Mouse (Mus musculus) liver, embryonic 12.5 days (tissue): ENCODE measurements around the gene Tctex1d4. TPM values are rescaled to one million over a fixed set of nuclear protein-coding genes. Genes with fewer than 3 reads are reported as not detected.

Experiments used
- ATAC-seq: fragments of 200-750 bp; cut with Nextera tagmentation; 2 replicates; pipeline ENCODE4 v1.8.0; 2017; ENCODE audit warnings: moderate number of reproducible peaks, mild to moderate bottlenecking, moderate library complexity
- H3K27ac ChIP-seq: fragments of 300-500 bp; sonication (generic); 2 replicates; pipeline ENCODE4 v1.5.1; 2016; ENCODE audit warnings: mild to moderate bottlenecking
- H3K27me3 ChIP-seq: fragments of 300-500 bp; sonication (generic); replicated peaks from 2 replicates; pipeline ENCODE4 v1.6.1; 2016; ENCODE audit warnings: mild to moderate bottlenecking, moderate library complexity
- H3K36me3 ChIP-seq: fragments of 300-500 bp; sonication (generic); 2 replicates; pipeline ENCODE4 v1.6.1; 2016; ENCODE audit warnings: mild to moderate bottlenecking, moderate library complexity
- H3K4me1 ChIP-seq: fragments of 300-500 bp; sonication (generic); 2 replicates; pipeline ENCODE4 v1.6.1; 2016
- H3K4me2 ChIP-seq: fragments of 300-500 bp; sonication (generic); 2 replicates; pipeline ENCODE4 v1.6.1; 2016; ENCODE audit warnings: mild to moderate bottlenecking, moderate library complexity
- H3K4me3 ChIP-seq: fragments of 300-500 bp; sonication (generic); 2 replicates; pipeline ENCODE4 v1.5.1; 2016; ENCODE audit warnings: mild to moderate bottlenecking, moderate library complexity
- H3K9ac ChIP-seq: fragments of 300-500 bp; sonication (generic); 2 replicates; pipeline ENCODE4 v1.6.1; 2016; ENCODE audit warnings: mild to moderate bottlenecking, moderate library complexity
- H3K9me3 ChIP-seq: fragments of 300-500 bp; sonication (generic); replicated peaks from 2 replicates; pipeline ENCODE4 v1.6.1; 2016; ENCODE audit warnings: mild to moderate bottlenecking, moderate library complexity
- WGBS: fragments of 180-500 bp; shearing (Covaris S2); methylation state at CpG from one replicate; pipeline ENCODE4 v1.1.7; 2016; ENCODE audit not compliant: insufficient replicate concordance; 5-methylcytosine and 5-hydroxymethylcytosine counted together
- polyA plus RNA-seq: library from polyadenylated mRNA; unstranded; fragments of >200 nt; fragmentation: Nextera tagmentation; extraction: Ambion mirVana; gene quantifications from 2 replicates; pipeline ENCODE4 v1.2.1, GENCODE M21; 2016

The Tctex1d4 gene
- polyA plus RNA-seq, 1 experiment from 2014 or later, result not detected

GRCm38 (mm10) chr4:117146176-117146575 is 19.6 kb downstream of the Tctex1d4 start:
- Histone ChIP-seq H3K4me1 (peaks cover 4% of the 10 kb centered on the region), H3K9me3 (no peaks in the 10 kb centered on the region), H3K9ac (no peak overlapping the region), H3K27ac (no peak overlapping the region), H3K36me3 (peaks cover 31% of the 10 kb centered on the region), H3K4me3 (no peak overlapping the region), H3K4me2 (no peak overlapping the region), H3K27me3 (peaks cover 29% of the 10 kb centered on the region; the same call in 1 of the 2 replicates)
- 36% methylated on average over 15 of the region's 15 CpGs for WGBS
- peak; percentile 29; the same call in 1 of the 2 replicates for ATAC-seq

DNA sequence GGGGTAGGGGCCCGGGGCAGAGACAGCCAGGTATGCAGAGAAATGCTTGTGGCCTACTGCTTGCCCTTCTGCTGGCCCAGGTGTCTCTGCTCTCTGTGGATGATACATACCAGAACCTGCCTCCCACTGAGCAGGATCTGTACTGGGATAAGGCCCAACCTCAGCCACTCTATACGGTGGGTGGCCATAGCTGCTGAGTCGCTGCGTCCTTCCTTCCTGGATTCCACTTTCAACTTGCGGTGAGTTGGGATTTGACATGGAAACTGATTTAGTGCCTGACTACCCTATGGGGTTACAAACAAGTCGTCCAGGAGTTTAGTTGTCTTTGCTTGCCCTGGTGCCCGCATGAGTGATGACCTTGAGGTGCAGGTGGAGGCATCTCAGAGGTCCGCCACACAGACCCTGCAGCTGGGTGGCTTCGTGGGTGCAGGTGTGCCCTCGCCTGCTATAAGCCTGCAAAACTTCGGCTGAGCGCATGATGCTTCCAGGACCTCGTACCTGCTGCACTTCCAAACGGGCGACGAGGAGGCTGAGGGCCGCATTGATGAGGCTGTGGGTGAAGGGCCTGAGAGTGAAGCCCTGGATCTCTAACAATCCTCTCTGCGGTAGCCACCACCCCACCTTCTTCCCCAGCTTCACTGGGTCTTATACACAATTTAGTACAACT is 21.6 kb downstream of the Tctex1d4 start:
- no peak for ATAC-seq
- peaks cover 19% of the 10 kb centered on the region for H3K4me1 ChIP-seq
- 0 out of 2 replicates have a peak, but pooled peaks cover 9% of the 10 kb centered on the region for H3K27me3 ChIP-seq
- no peak overlapping the region for H3K9ac ChIP-seq
- H3K27ac ChIP-seq, result no peak overlapping the region
- H3K4me2 ChIP-seq, result no peak overlapping the region
- WGBS, result 77% methylated on average over 18 of the region's 18 CpGs
- H3K9me3 ChIP-seq, result no peaks in the 10 kb centered on the region
- H3K4me3 ChIP-seq, result no peak overlapping the region
- peaks cover 50% of the 10 kb centered on the region for H3K36me3 ChIP-seq

DNA sequence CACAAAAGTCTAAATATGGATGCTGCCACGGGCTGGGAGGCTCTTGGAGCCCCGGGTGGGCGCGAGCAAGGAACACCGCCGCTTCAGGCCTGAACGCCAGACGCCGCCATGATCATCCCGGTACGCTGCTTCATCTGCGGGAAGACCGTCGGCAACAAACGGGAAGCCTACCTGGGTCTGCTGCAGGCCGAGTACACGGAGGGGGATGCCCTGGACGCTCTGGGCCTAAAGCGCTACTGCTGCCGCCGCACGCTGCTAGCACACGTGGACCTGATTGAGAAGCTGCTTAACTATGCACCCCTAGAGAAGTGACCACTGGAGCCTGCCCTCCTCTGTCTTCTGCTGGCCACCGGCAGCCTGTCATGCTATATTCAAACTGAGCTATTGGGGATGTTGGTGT is 22.2 kb downstream of the Tctex1d4 start:
- Histone ChIP-seq H3K9ac (no peak overlapping the region), H3K4me3 (no peak overlapping the region), H3K27me3 (0 out of 2 replicates have a peak, but pooled peaks cover 5% of the 10 kb centered on the region), H3K27ac (no peak overlapping the region), H3K36me3 (peaks cover 56% of the 10 kb centered on the region), H3K4me1 (peaks cover 26% of the 10 kb centered on the region), H3K4me2 (no peak overlapping the region), H3K9me3 (no peaks in the 10 kb centered on the region)
- 66% methylated on average over 24 of the region's 24 CpGs for WGBS
- 0 out of 2 replicates have a peak, but pooled peaks have one; percentile 6 for ATAC-seq

DNA sequence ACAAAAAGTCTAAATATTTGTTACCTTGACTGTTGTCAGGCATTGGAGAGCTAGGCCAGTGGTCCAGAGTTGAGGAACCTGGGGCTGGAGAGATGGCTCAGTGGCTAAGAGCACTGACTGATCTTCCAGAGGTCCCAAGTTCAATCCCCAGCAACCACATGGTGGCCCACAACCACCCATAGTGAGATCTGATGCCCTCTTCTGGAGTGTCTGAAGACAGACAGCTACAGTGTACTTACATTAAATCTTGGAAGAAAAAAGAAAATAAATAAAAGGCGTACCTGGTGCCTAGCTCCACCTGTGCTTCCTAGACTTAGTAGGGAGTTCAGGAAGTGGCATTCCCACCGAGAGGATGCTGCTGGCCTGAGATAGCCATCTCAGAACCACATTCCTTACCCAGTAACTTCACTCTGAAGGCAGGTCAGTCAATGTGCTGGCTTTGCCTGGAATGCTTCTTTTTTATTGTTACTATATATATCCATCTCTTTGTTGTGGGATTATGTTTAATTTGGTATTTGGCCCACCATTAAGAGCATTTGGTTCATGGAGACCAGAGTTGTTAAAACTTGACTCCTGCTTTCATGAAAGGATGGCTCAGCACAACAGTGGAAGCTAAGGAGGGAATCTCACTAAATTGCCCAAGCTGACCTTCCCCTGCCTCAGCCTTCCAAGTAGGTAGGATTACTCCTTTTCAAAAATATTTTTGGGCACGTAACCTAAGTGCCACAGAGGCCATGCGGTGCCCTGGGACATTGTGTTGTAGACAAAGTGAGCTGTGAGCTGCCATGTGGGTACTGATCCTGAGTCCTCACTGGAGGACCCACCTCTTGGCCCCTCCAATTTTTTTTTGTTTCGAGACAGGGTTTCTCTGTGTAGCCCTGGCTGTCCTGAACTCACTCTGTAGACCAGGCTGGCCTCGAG is 23.0 kb downstream of the Tctex1d4 start:
- peaks cover 64% of the 10 kb centered on the region for H3K36me3 ChIP-seq
- WGBS, result 54% methylated on average over 6 of the region's 6 CpGs
- peak overlapping the region; percentile 33 for H3K27ac ChIP-seq

GRCm38 (mm10) chr4:117150212-117150733 is 23.7 kb downstream of the Tctex1d4 start:
- Histone ChIP-seq H3K4me2 (no peak overlapping the region), H3K4me1 (peaks cover 40% of the 10 kb centered on the region), H3K9ac (no peak overlapping the region), H3K36me3 (peaks cover 71% of the 10 kb centered on the region), H3K27ac (peak overlapping the region; percentile 33), H3K9me3 (no peaks in the 10 kb centered on the region), H3K4me3 (no peak overlapping the region), H3K27me3 (0 out of 2 replicates have a peak, but pooled peaks cover 2% of the 10 kb centered on the region)
- 75% methylated on average over 6 of the region's 6 CpGs for WGBS
- 0 out of 2 replicates have a peak, but pooled peaks have one; percentile 6 for ATAC-seq

More for the DNA sequence above, 23.0 kb downstream of the Tctex1d4 start:
- Histone ChIP-seq H3K9me3 (no peaks in the 10 kb centered on the region), H3K9ac (no peak overlapping the region), H3K4me3 (no peak overlapping the region), H3K27me3 (0 out of 2 replicates have a peak, but pooled peaks cover 3% of the 10 kb centered on the region), H3K4me1 (peaks cover 33% of the 10 kb centered on the region), H3K4me2 (no peak overlapping the region)
- ATAC-seq, result no peak

- Histone ChIP-seq H3K4me3 (no peak overlapping the region), H3K36me3 (peaks cover 72% of the 10 kb centered on the region), H3K27ac (peak overlapping the region; percentile 64), H3K4me2 (no peak overlapping the region), H3K4me1 (peaks cover 38% of the 10 kb centered on the region), H3K27me3 (no peaks in the 10 kb centered on the region), H3K9ac (no peak overlapping the region), H3K9me3 (no peaks in the 10 kb centered on the region)
- ATAC-seq, result no peak
- 59% methylated on average over 1 of the region's 1 CpGs for WGBS
These were observed 24.8 kb downstream of the Tctex1d4 start for GRCm38 (mm10) chr4:117151416-117151815.

DNA sequence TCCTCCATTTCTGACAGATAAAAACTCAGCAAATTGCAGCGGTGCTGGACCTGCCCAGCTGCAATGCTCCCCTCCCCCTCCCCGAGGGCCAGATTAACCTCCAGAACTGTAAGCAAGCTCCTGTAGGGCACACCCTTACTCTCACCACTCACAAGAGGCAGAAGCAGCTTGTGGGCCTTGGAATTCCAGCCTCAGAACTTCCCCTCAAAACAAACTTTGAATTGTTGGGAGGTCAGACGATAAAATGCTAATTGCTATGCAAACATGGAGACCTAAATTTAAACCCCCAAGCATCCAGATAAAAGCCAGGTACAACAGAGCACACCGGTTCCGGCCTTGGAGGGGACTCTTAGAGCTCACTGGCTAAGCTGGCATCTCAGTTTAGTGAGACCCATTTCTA is 26.1 kb downstream of the Tctex1d4 start:
- ATAC-seq, result no peak
- Histone ChIP-seq H3K27ac (peak overlapping the region; percentile 87), H3K36me3 (peaks cover 72% of the 10 kb centered on the region)

GRCm38 (mm10) chr4:117155020-117155791 is 28.6 kb downstream of the Tctex1d4 start:
- Histone ChIP-seq H3K27ac (peak overlapping the region; percentile 87), H3K27me3 (no peaks in the 10 kb centered on the region), H3K36me3 (peaks cover 69% of the 10 kb centered on the region), H3K4me1 (peaks cover 42% of the 10 kb centered on the region), H3K9ac (peak overlapping the region; percentile 97), H3K4me3 (peak overlapping the region; percentile 89), H3K9me3 (no peaks in the 10 kb centered on the region), H3K4me2 (peak overlapping the region; percentile 77)
- ATAC-seq, result peak; percentile 20; the same call in 1 of the 2 replicates
- under 1% methylated on average over 44 of the region's 44 CpGs for WGBS

More for the DNA sequence above, 26.1 kb downstream of the Tctex1d4 start:
- Histone ChIP-seq H3K4me3 (peak overlapping the region; percentile 89; the same call in 1 of the 2 replicates), H3K27me3 (no peaks in the 10 kb centered on the region), H3K4me2 (peak overlapping the region; percentile 77), H3K4me1 (peaks cover 42% of the 10 kb centered on the region), H3K9me3 (no peaks in the 10 kb centered on the region), H3K9ac (peak overlapping the region; percentile 97)
- WGBS, result 53% methylated on average over 5 of the region's 5 CpGs

DNA sequence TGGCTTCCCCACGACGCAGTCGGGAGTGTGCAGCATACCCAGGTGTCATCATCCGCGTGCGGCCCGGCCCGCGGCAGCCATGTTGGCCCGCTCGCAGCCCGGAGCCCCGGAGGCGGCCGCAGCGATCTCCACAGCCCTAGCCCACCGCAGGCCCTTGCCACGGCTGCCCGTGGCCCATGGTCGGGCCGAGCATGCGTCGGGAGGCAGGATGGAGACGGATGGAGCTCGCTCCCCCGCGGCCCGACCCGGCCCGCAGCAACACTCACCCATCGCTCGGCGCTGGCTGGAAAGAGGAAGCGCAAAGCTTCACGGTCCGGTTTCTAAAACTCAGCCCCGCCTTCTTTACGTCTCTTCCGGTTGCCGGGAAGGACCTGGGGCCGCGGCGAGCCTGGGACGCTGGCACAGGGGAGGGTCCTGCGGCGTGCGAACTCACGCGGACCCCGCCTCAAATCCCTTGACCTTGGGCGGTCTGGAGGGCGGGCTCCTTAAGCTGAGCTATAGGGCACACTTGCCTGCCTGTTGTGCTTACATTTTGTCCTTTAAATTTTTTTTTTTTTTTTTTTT is 29.3 kb downstream of the Tctex1d4 start, which contains the start of gene Rps8:
Gene Rps8 (minus strand): TSS at position 452 of the 564 bp plus-strand sequence.
- H3K9ac ChIP-seq, result peak within 1 kb of the TSS; percentile 97
- no peaks in the 10 kb centered on the region for H3K9me3 ChIP-seq
- WGBS, result under 1% methylated on average over 52 of the region's 52 CpGs
- H3K27me3 ChIP-seq, result no peaks in the 10 kb centered on the region
- H3K4me1 ChIP-seq, result peaks cover 42% of the 10 kb centered on the region
- peak within 1 kb of the TSS; percentile 87 for H3K27ac ChIP-seq
- peak within 1 kb of the TSS; percentile 77 for H3K4me2 ChIP-seq
- H3K36me3 ChIP-seq, result peaks cover 69% of the 10 kb centered on the region
- ATAC-seq, result peak; percentile 89
- H3K4me3 ChIP-seq, result peak within 1 kb of the TSS; percentile 89

GRCm38 (mm10) chr4:117156372-117156771 is 29.8 kb downstream of the Tctex1d4 start:
- peaks cover 40% of the 10 kb centered on the region for H3K4me1 ChIP-seq
- no peak for ATAC-seq
- 18% methylated on average over 6 of the region's 6 CpGs for WGBS
- H3K27me3 ChIP-seq, result no peaks in the 10 kb centered on the region
- peak overlapping the region; percentile 87 for H3K27ac ChIP-seq
- H3K9me3 ChIP-seq, result no peaks in the 10 kb centered on the region
- H3K36me3 ChIP-seq, result peaks cover 69% of the 10 kb centered on the region
- H3K9ac ChIP-seq, result peak overlapping the region; percentile 97
- H3K4me3 ChIP-seq, result peak overlapping the region; percentile 89
- H3K4me2 ChIP-seq, result peak overlapping the region; percentile 77

- no peaks in the 10 kb centered on the region for H3K9me3 ChIP-seq
- no peak overlapping the region for H3K4me3 ChIP-seq
- H3K36me3 ChIP-seq, result peaks cover 70% of the 10 kb centered on the region
- H3K9ac ChIP-seq, result no peak overlapping the region
- ATAC-seq, result no peak
- no peak overlapping the region for H3K4me2 ChIP-seq
- H3K4me1 ChIP-seq, result peaks cover 11% of the 10 kb centered on the region
- 87% methylated on average over 10 of the region's 10 CpGs for WGBS
- H3K27ac ChIP-seq, result no peak overlapping the region
- H3K27me3 ChIP-seq, result no peaks in the 10 kb centered on the region
These were observed 33.1 kb downstream of the Tctex1d4 start for GRCm38 (mm10) chr4:117159666-117160065.
